Mouse (Mus musculus) limb, embryonic 10.5 days (tissue): ENCODE data around the gene Lasp1. TPM values are rescaled to one million over a fixed set of nuclear protein-coding genes. Genes with fewer than 3 reads are reported as not detected.

Experiments used
- DNase-seq: peaks from one replicate; pipeline ENCODE4 v3.0.0-alpha.2; 2017; ENCODE audit warnings: low spot score
- H3K27ac ChIP-seq: fragments of 300-500 bp; sonication (generic); 2 replicates; pipeline ENCODE4 v1.5.1; 2016; ENCODE audit warnings: mild to moderate bottlenecking
- H3K27me3 ChIP-seq: fragments of 300-500 bp; sonication (generic); 2 replicates; pipeline ENCODE4 v1.6.1; 2016; ENCODE audit warnings: low read depth, mild to moderate bottlenecking; ENCODE audit not compliant: poor library complexity, severe bottlenecking
- H3K36me3 ChIP-seq: fragments of 300-500 bp; sonication (generic); 2 replicates; pipeline ENCODE4 v1.6.1; 2016; ENCODE audit warnings: mild to moderate bottlenecking, moderate library complexity
- H3K4me1 ChIP-seq: fragments of 300-500 bp; sonication (generic); 2 replicates; pipeline ENCODE4 v1.6.1; 2016
- H3K4me3 ChIP-seq: fragments of 300-500 bp; sonication (generic); 2 replicates; pipeline ENCODE4 v1.5.1; 2016; ENCODE audit warnings: mild to moderate bottlenecking, moderate library complexity
- H3K9me3 ChIP-seq: fragments of 300-500 bp; sonication (generic); replicated peaks from 2 replicates; pipeline ENCODE4 v1.6.1; 2016; ENCODE audit warnings: mild to moderate bottlenecking
- WGBS: fragments of 180-500 bp; shearing (Covaris S2); methylation state at CpG from one replicate; pipeline ENCODE4 v1.1.7; 2016; 5-methylcytosine and 5-hydroxymethylcytosine counted together
- polyA plus RNA-seq: library from polyadenylated mRNA; unstranded; fragments of >200 nt; fragmentation: Nextera tagmentation; extraction: Ambion mirVana; gene quantifications from 2 replicates; pipeline ENCODE4 v1.2.1, GENCODE M21; 2016

Gene Lasp1
- polyA plus RNA-seq, 1 experiment from 2014 or later: 110 TPM

- H3K9me3 ChIP-seq: no peaks in the 10 kb centered on the region
- peak overlapping the region; percentile 93 for H3K27ac ChIP-seq
- peak; percentile 84 for DNase-seq
- under 1% methylated on average over 36 of the region's 43 CpGs for WGBS
- H3K4me1 ChIP-seq: peaks cover 55% of the 10 kb centered on the region
- H3K27me3 ChIP-seq: no peaks in the 10 kb centered on the region
- peaks cover 6% of the 10 kb centered on the region; the same call in 1 of the 2 replicates for H3K36me3 ChIP-seq
- H3K4me3 ChIP-seq: peak overlapping the region; percentile 74
Measured at GRCm38 (mm10) chr11:97799994-97800690, 1.3 kb downstream of the Lasp1 start.

DNA sequence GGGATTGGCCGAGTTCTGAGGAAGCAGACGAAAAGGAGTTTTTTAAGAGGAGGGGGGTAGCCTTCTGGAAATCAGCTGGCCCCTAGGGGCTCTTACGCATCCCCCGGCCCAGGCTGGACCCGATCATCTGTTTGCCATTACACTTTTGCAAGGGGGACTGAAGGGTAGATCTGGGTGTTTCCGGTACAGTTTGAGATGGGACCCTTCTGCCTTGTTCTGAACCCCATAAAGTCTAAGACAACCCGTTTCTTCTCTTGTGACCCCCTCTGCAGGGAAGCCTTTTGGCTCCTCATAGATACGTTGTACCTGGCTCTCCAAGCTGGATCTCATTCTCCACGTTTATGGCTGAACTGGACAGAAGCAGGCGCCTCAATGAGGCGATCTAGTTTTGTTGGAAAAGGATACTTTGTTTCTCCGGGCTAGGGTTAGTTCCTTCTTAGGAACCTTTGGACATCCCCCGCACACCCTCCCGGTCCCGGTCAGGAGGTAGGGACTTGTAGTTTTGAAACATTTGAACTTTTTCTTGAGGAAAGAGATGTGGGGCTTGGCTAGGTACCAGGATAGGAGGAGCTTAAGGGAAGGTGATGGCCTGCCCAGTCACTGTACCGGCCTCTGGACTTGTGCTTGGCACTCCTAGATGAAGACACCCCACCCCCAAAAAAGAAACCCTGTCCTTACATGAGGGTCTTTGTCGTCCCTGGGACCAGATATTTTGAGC lies 2.0 kb downstream of the Lasp1 start:
- Histone ChIP-seq H3K27ac (peak overlapping the region; percentile 93), H3K4me3 (peak overlapping the region; percentile 74), H3K27me3 (no peaks in the 10 kb centered on the region), H3K36me3 (peaks cover 6% of the 10 kb centered on the region; the same call in 1 of the 2 replicates), H3K4me1 (peaks cover 62% of the 10 kb centered on the region), H3K9me3 (no peaks in the 10 kb centered on the region)
- peak; percentile 69 for DNase-seq
- 8% methylated on average over 17 of the region's 17 CpGs for WGBS

GRCm38 (mm10) chr11:97801409-97802193 lies 2.8 kb downstream of the Lasp1 start:
- Histone ChIP-seq H3K4me3 (peak overlapping the region; percentile 74), H3K27ac (peak overlapping the region; percentile 93), H3K27me3 (no peaks in the 10 kb centered on the region), H3K4me1 (peaks cover 69% of the 10 kb centered on the region), H3K36me3 (peaks cover 9% of the 10 kb centered on the region), H3K9me3 (no peaks in the 10 kb centered on the region)
- WGBS: 24% methylated on average over 8 of the region's 8 CpGs
- peak; percentile 53 for DNase-seq

DNA sequence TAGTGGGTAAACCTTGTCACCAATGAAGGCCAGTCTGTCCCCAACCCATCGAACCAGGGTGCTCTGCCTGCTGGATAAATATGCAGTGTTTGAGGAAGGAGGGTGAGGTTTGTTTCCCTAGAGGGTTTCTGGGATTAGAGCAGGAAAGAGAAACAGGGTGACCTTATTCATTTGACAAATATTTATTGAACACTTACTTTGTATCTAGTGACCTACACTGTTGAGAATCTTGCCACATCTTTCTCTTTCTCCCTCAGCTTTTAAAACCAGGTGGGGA lies 3.3 kb downstream of the Lasp1 start:
- Histone ChIP-seq H3K4me1 (peaks cover 75% of the 10 kb centered on the region), H3K27me3 (no peaks in the 10 kb centered on the region), H3K27ac (peak overlapping the region; percentile 93), H3K4me3 (peak overlapping the region; percentile 74), H3K36me3 (peaks cover 14% of the 10 kb centered on the region), H3K9me3 (no peaks in the 10 kb centered on the region)
- WGBS: 32% methylated on average over 1 of the region's 1 CpGs
- DNase-seq: no peak

DNA sequence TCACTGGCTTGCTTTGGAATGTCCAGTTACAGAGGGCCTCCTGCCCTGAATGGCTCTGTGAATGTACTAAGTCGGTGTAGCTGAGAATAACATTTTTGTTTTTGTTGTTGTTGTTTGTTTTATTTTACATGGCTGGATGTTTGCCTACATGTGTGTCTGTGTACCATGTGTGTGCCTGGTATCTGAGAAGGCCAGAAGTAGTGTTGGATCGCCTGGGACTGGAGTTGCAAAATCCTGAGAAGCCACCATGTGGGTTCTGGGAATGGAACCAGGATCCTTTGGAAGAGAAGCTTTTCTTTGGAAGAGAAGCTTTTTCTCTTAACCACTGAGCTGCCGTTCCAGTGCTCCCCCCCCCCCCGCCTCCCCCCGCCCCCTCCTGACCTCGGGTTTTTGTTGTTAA lies 3.7 kb downstream of the Lasp1 start:
- Histone ChIP-seq H3K4me3 (no peak overlapping the region), H3K4me1 (peaks cover 77% of the 10 kb centered on the region), H3K36me3 (peaks cover 17% of the 10 kb centered on the region), H3K27me3 (no peaks in the 10 kb centered on the region), H3K27ac (no peak overlapping the region), H3K9me3 (no peaks in the 10 kb centered on the region)
- 57% methylated on average over 6 of the region's 6 CpGs for WGBS
- no peak for DNase-seq

DNA sequence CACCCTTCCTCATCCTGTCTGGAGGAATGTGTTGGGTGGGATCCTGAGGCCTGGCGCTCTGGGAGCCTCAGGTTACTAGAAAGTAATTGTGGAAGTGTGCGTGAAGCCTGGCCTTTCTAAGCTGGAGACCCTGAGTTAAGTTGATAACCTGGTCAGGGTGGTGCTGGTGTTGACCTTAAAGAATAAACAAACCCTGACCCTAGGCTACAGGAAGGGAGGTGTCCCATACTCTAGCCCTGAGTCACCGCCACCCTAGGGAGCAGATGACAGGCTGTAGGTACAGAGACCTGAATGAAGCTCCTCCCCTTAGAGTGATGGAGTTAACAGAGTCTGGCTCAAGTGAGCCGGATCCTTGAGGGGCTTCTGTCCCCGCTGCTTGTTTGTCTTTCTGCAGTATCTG lies 5.0 kb downstream of the Lasp1 start:
- Histone ChIP-seq H3K27ac (no peak overlapping the region), H3K4me1 (peaks cover 80% of the 10 kb centered on the region), H3K9me3 (no peaks in the 10 kb centered on the region), H3K27me3 (no peaks in the 10 kb centered on the region), H3K36me3 (peaks cover 31% of the 10 kb centered on the region), H3K4me3 (no peak overlapping the region)
- DNase-seq: no peak
- 79% methylated on average over 5 of the region's 5 CpGs for WGBS

GRCm38 (mm10) chr11:97804841-97805661 lies 6.3 kb downstream of the Lasp1 start:
- Histone ChIP-seq H3K4me3 (peak overlapping the region; percentile 23; the same call in 1 of the 2 replicates), H3K27me3 (no peaks in the 10 kb centered on the region), H3K4me1 (peaks cover 84% of the 10 kb centered on the region), H3K9me3 (no peaks in the 10 kb centered on the region), H3K36me3 (peaks cover 42% of the 10 kb centered on the region), H3K27ac (peak overlapping the region; percentile 64)
- WGBS: 39% methylated on average over 9 of the region's 9 CpGs
- DNase-seq: no peak

GRCm38 (mm10) chr11:97805662-97806612 lies 7.1 kb downstream of the Lasp1 start:
- Histone ChIP-seq H3K4me1 (peaks cover 89% of the 10 kb centered on the region), H3K4me3 (no peak overlapping the region), H3K27ac (peak overlapping the region; percentile 42), H3K27me3 (no peaks in the 10 kb centered on the region), H3K36me3 (peaks cover 49% of the 10 kb centered on the region), H3K9me3 (no peaks in the 10 kb centered on the region)
- DNase-seq: no peak
- 56% methylated on average over 15 of the region's 15 CpGs for WGBS

DNA sequence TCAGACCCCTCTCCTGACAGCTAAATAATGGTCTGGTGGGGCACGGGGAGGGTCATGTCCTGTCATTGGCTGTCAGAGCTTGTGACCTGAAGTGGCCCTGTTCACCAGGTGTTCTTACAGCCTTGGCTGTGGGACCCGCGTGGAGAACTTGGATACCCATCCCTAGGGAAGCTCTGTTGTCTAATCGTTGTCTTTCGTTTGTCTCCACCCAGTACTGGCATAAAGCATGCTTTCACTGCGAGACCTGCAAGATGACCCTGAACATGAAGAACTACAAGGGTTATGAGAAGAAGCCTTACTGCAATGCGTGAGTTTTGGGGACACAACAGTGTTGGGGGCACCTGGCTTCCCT lies 7.8 kb downstream of the Lasp1 start:
- Histone ChIP-seq H3K4me1 (peaks cover 89% of the 10 kb centered on the region), H3K27ac (0 out of 2 replicates have a peak overlapping the region, but pooled peaks have one; percentile 47), H3K27me3 (no peaks in the 10 kb centered on the region), H3K36me3 (peaks cover 54% of the 10 kb centered on the region), H3K9me3 (no peaks in the 10 kb centered on the region), H3K4me3 (no peak overlapping the region)
- no peak for DNase-seq
- WGBS: 75% methylated on average over 7 of the region's 7 CpGs

DNA sequence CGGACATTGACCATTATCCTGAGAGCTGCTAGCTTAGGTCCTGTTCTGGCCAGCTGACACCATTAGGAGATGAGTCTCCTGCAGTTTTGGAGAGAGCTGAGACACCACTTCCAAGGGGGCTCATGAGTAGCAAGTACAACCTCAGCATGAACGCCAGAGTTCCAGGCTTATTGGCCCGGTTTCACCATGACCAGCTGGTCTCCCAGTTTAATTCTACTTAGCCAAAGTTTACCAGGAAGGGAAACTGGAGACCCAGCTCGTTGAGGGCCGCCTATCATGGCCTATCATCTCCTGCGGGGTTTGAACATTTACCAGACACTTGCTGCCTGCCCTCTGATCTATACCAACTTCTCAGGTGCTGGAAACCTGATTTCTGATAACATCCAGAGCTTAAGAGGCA lies 8.8 kb downstream of the Lasp1 start:
- Histone ChIP-seq H3K27me3 (no peaks in the 10 kb centered on the region), H3K4me1 (peaks cover 89% of the 10 kb centered on the region), H3K4me3 (0 out of 2 replicates have a peak overlapping the region, but pooled peaks have one; percentile 7), H3K36me3 (peaks cover 60% of the 10 kb centered on the region), H3K9me3 (no peaks in the 10 kb centered on the region), H3K27ac (peak overlapping the region; percentile 59)
- WGBS: 45% methylated on average over 6 of the region's 6 CpGs
- no peak for DNase-seq

GRCm38 (mm10) chr11:97808093-97808492 lies 9.3 kb downstream of the Lasp1 start:
- Histone ChIP-seq H3K36me3 (peaks cover 62% of the 10 kb centered on the region), H3K27me3 (no peaks in the 10 kb centered on the region), H3K27ac (peak overlapping the region; percentile 59), H3K4me1 (peaks cover 92% of the 10 kb centered on the region), H3K4me3 (0 out of 2 replicates have a peak overlapping the region, but pooled peaks have one; percentile 7), H3K9me3 (no peaks in the 10 kb centered on the region)
- no peak for DNase-seq
- WGBS: 67% methylated on average over 2 of the region's 2 CpGs
